Mouse (Mus musculus) heart, embryonic 12.5 days (tissue): Measurements from ENCODE around the gene Camsap2. TPM values are rescaled to one million over a fixed set of nuclear protein-coding genes. Genes with fewer than 3 reads are reported as not detected.

Experiments
- ATAC-seq: fragments of 200-750 bp; cut with Nextera tagmentation; 2 replicates; pipeline ENCODE4 v1.8.0; 2017; ENCODE audit warnings: moderate TSS enrichment, moderate library complexity; ENCODE audit not compliant: insufficient number of reproducible peaks, low FRiP score
- H3K27ac ChIP-seq: fragments of 300-500 bp; sonication (generic); 2 replicates; pipeline ENCODE4 v1.5.1; 2016; ENCODE audit warnings: mild to moderate bottlenecking, moderate library complexity; ENCODE audit not compliant: poor library complexity, severe bottlenecking
- H3K27me3 ChIP-seq: fragments of 300-500 bp; sonication (generic); replicated peaks from 2 replicates; pipeline ENCODE4 v1.6.1; 2016; ENCODE audit warnings: mild to moderate bottlenecking, moderate library complexity
- H3K36me3 ChIP-seq: fragments of 300-500 bp; sonication (generic); 2 replicates; pipeline ENCODE4 v1.6.1; 2016; ENCODE audit warnings: mild to moderate bottlenecking, moderate library complexity
- H3K4me1 ChIP-seq: fragments of 300-500 bp; sonication (generic); replicated peaks from 2 replicates; pipeline ENCODE4 v1.6.1; 2016; ENCODE audit warnings: mild to moderate bottlenecking
- H3K4me2 ChIP-seq: fragments of 300-500 bp; sonication (generic); 2 replicates; pipeline ENCODE4 v1.6.1; 2016; ENCODE audit warnings: mild to moderate bottlenecking, moderate library complexity
- H3K4me3 ChIP-seq: fragments of 300-500 bp; sonication (generic); 2 replicates; pipeline ENCODE4 v1.5.1; 2016; ENCODE audit warnings: mild to moderate bottlenecking
- H3K9ac ChIP-seq: fragments of 300-500 bp; sonication (generic); 2 replicates; pipeline ENCODE4 v1.6.1; 2016; ENCODE audit warnings: mild to moderate bottlenecking, moderate library complexity
- H3K9me3 ChIP-seq: fragments of 300-500 bp; sonication (generic); replicated peaks from 2 replicates; pipeline ENCODE4 v1.6.1; 2016; ENCODE audit warnings: mild to moderate bottlenecking, moderate library complexity
- WGBS: fragments of 180-500 bp; shearing (Covaris S2); methylation state at CpG from one replicate; pipeline ENCODE4 v1.1.7; 2016; 5-methylcytosine and 5-hydroxymethylcytosine counted together
- polyA plus RNA-seq: library from polyadenylated mRNA; unstranded; fragments of >200 nt; fragmentation: Nextera tagmentation; extraction: Ambion mirVana; gene quantifications from 2 replicates; pipeline ENCODE4 v1.2.1, GENCODE M21; 2016

Gene Camsap2
- polyA plus RNA-seq, 1 experiment from 2014 or later = 11.9 TPM

GRCm38 (mm10) chr1:136223758-136224342 is 122.1 kb downstream of the Camsap2 start:
- Histone ChIP-seq H3K4me2 (no peak overlapping the region), H3K27me3 (no peaks in the 10 kb centered on the region; the same call in none of the 2 replicates), H3K9ac (no peak overlapping the region), H3K36me3 (no peaks in the 10 kb centered on the region), H3K9me3 (no peaks in the 10 kb centered on the region), H3K27ac (no peak overlapping the region), H3K4me3 (no peak overlapping the region), H3K4me1 (peaks cover 16% of the 10 kb centered on the region)
- no peak for ATAC-seq
- 86% methylated on average over 10 of the region's 10 CpGs for WGBS

GRCm38 (mm10) chr1:136222386-136222785 is 123.5 kb downstream of the Camsap2 start:
- 81% methylated on average over 10 of the region's 10 CpGs for WGBS
- H3K27ac ChIP-seq = no peak overlapping the region
- no peaks in the 10 kb centered on the region for H3K36me3 ChIP-seq
- no peak overlapping the region for H3K4me2 ChIP-seq
- no peaks in the 10 kb centered on the region; the same call in 1 of the 2 replicates for H3K27me3 ChIP-seq
- H3K9me3 ChIP-seq = no peaks in the 10 kb centered on the region
- ATAC-seq = no peak
- 0 out of 2 replicates have a peak, but pooled peaks cover 2% of the 10 kb centered on the region for H3K4me1 ChIP-seq
- H3K9ac ChIP-seq = no peak overlapping the region
- H3K4me3 ChIP-seq = no peak overlapping the region

GRCm38 (mm10) chr1:136220037-136220871 is 125.7 kb downstream of the Camsap2 start:
- H3K4me1 ChIP-seq = no peaks in the 10 kb centered on the region
- no peak overlapping the region for H3K4me2 ChIP-seq
- H3K27ac ChIP-seq = no peak overlapping the region
- peak; percentile 53; the same call in 1 of the 2 replicates for ATAC-seq
- no peaks in the 10 kb centered on the region for H3K27me3 ChIP-seq
- H3K9me3 ChIP-seq = no peaks in the 10 kb centered on the region
- H3K4me3 ChIP-seq = no peak overlapping the region
- WGBS = 73% methylated on average over 10 of the region's 10 CpGs
- no peaks in the 10 kb centered on the region for H3K36me3 ChIP-seq
- no peak overlapping the region for H3K9ac ChIP-seq

Other genes starting within 250 kb of the Camsap2 start
- gene Kif21b, start 214.7 kb downstream of the Camsap2 start, polyA plus RNA-seq = 3.3 and 3.4 TPM in 2 replicates
- gene Mroh3, start 133.3 kb downstream of the Camsap2 start, polyA plus RNA-seq = not detected in 2 replicates
- gene Inava, start 111.8 kb downstream of the Camsap2 start, polyA plus RNA-seq = 1.3 and 1.6 TPM in 2 replicates
- gene Gpr25, start 85.2 kb downstream of the Camsap2 start, polyA plus RNA-seq = not detected in 2 replicates
- gene Ddx59, start 69.2 kb upstream of the Camsap2 start, polyA plus RNA-seq = 12.5 and 12.8 TPM in 2 replicates
- gene Kif14, start 120.2 kb upstream of the Camsap2 start, polyA plus RNA-seq = 5.7 and 6.8 TPM in 2 replicates